Mouse (Mus musculus) heart, postnatal 0 days (tissue): ENCODE measurements around the gene Cd19.

Experiments used
- CTCF ChIP-seq: IDR thresholded peaks from 2 replicates; pipeline ENCODE4 v1.5.1; 2016; ENCODE audit warnings: antibody characterized with exemption, control low read depth, low read depth
- EP300 ChIP-seq: IDR thresholded peaks from 2 replicates; pipeline ENCODE4 v1.6.1; 2016; ENCODE audit warnings: antibody characterized with exemption, low read depth

- TF ChIP-seq CTCF (no peak), EP300 (no peak)
These were observed 37.8 kb downstream of the Cd19 start for GRCm38 (mm10) chr7:126376903-126377277.
